Mouse (Mus musculus): Measurements from ENCODE around the gene Gm4969. TPM values are rescaled to one million over a fixed set of nuclear protein-coding genes. Genes with fewer than 3 reads are reported as not detected.

Gm4969 gene
- polyA plus RNA-seq, 1 experiment: not detected

- Histone ChIP-seq H3K79me2 (ENCODE audit: control insufficient read depth, insufficient read depth) (peaks cover 43% of the 10 kb centered on the region), H3K36me3 (ENCODE audit: control insufficient read depth, insufficient read depth) (peaks cover 44% of the 10 kb centered on the region), H3K27me3 (ENCODE audit: control insufficient read depth, insufficient read depth, insufficient read length) (no peaks in the 10 kb centered on the region), H3K4me3 (ENCODE audit: insufficient read depth, poor library complexity, severe bottlenecking) (peak overlapping the region; percentile 37), H3ac (ENCODE audit: control insufficient read depth, insufficient read length, low read depth) (peak overlapping the region; percentile 62), H3K79me3 (ENCODE audit: low read depth) (peaks cover 8% of the 10 kb centered on the region)
- TF ChIP-seq USF1 (IDR thresholded peaks at IDR 0.05; ENCODE audit: low read depth): no peak
- TF ChIP-seq MAX (IDR thresholded peaks at IDR 0.05): no peak
- peak; percentile 99 for TF ChIP-seq MYOD1 (IDR thresholded peaks at IDR 0.05; ENCODE audit: control insufficient read depth, insufficient read length, low read depth)
- TF ChIP-seq CTCF (IDR thresholded peaks at IDR 0.05; ENCODE audit: control insufficient read depth, insufficient read depth, insufficient read length): no peak
- peak; percentile 37 for TF ChIP-seq FOSL1 (IDR thresholded peaks at IDR 0.05; ENCODE audit: insufficient read depth, low read length, poor library complexity, severe bottlenecking)
- no peak for TF ChIP-seq CEBPB (IDR thresholded peaks at IDR 0.05; ENCODE audit: low read depth)
- TF ChIP-seq MYOG (IDR thresholded peaks at IDR 0.05; ENCODE audit: control insufficient read depth, extremely low read depth, insufficient read length): no peak
Observed at GRCm38 (mm10) chr7:19084277-19084771, 33.8 kb downstream of the Gm4969 start.

- peaks cover 49% of the 10 kb centered on the region for H3K79me2 ChIP-seq (ENCODE audit: control insufficient read depth, insufficient read depth)
- peak within 1 kb of the TSS; percentile 37 for H3K4me3 ChIP-seq (ENCODE audit: insufficient read depth, poor library complexity, severe bottlenecking)
- H3K36me3 ChIP-seq (ENCODE audit: control insufficient read depth, insufficient read depth): peaks cover 41% of the 10 kb centered on the region
- peaks cover 13% of the 10 kb centered on the region for H3K79me3 ChIP-seq (ENCODE audit: low read depth)
- H3K27me3 ChIP-seq (ENCODE audit: control insufficient read depth, insufficient read depth, insufficient read length): no peaks in the 10 kb centered on the region
- TF ChIP-seq MYOG (IDR thresholded peaks at IDR 0.05; ENCODE audit: control insufficient read depth, extremely low read depth, insufficient read length): no peak
- TF ChIP-seq CEBPB (IDR thresholded peaks at IDR 0.05; ENCODE audit: low read depth): no peak
- no peak for TF ChIP-seq FOSL1 (IDR thresholded peaks at IDR 0.05; ENCODE audit: insufficient read depth, low read length, poor library complexity, severe bottlenecking)
- no peak for TF ChIP-seq MAX (IDR thresholded peaks at IDR 0.05)
- TF ChIP-seq CTCF (IDR thresholded peaks at IDR 0.05; ENCODE audit: control insufficient read depth, insufficient read depth, insufficient read length): no peak
- TF ChIP-seq USF1 (IDR thresholded peaks at IDR 0.05; ENCODE audit: low read depth): no peak
- no peak for TF ChIP-seq MYOD1 (IDR thresholded peaks at IDR 0.05; ENCODE audit: control insufficient read depth, insufficient read length, low read depth)
- peak within 1 kb of the TSS; percentile 88 for H3ac ChIP-seq (ENCODE audit: control insufficient read depth, insufficient read length, low read depth)
Observed at GRCm38 (mm10) chr7:19083701-19084100, 34.5 kb downstream of the Gm4969 start, which contains the start of gene Dmpk. Dmpk (plus strand) TSS chr7:19083849.

DNA sequence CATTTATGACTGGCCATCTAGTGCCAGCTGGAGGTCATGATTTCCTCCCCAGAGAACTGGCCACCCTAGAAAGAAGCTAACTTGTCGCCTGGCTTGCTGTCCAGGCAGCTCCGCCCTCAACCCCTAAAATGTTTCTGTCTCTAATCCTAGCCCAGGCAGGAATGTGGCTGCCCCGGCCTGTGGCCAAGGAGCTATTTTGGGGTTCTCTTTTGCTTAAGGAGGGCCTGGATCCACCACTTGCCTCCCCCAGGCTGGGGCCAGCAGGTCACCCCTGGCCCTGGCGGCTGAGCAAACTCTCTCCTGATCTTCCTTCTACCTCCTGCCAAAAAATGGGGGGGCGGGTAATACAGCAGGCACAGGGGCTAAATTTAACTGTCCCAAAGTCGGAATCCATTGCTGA is 35.1 kb downstream of the Gm4969 start:
- peak overlapping the region; percentile 26 for H3ac ChIP-seq (ENCODE audit: control insufficient read depth, insufficient read length, low read depth)
- H3K36me3 ChIP-seq (ENCODE audit: control insufficient read depth, insufficient read depth): peaks cover 41% of the 10 kb centered on the region
- H3K79me2 ChIP-seq (ENCODE audit: control insufficient read depth, insufficient read depth): peaks cover 55% of the 10 kb centered on the region
- H3K79me3 ChIP-seq (ENCODE audit: low read depth): peaks cover 19% of the 10 kb centered on the region
- H3K27me3 ChIP-seq (ENCODE audit: control insufficient read depth, insufficient read depth, insufficient read length): no peaks in the 10 kb centered on the region
- TF ChIP-seq USF1 (IDR thresholded peaks at IDR 0.05; ENCODE audit: low read depth) (no peak), CEBPB (IDR thresholded peaks at IDR 0.05; ENCODE audit: low read depth) (no peak), CTCF (IDR thresholded peaks at IDR 0.05; ENCODE audit: control insufficient read depth, insufficient read depth, insufficient read length) (no peak), MYOD1 (IDR thresholded peaks at IDR 0.05; ENCODE audit: control insufficient read depth, insufficient read length, low read depth) (no peak), FOSL1 (IDR thresholded peaks at IDR 0.05; ENCODE audit: insufficient read depth, low read length, poor library complexity, severe bottlenecking) (no peak), MAX (IDR thresholded peaks at IDR 0.05) (no peak)
- no peak overlapping the region for H3K4me3 ChIP-seq (ENCODE audit: insufficient read depth, poor library complexity, severe bottlenecking)

- Histone ChIP-seq H3K4me3 (ENCODE audit: insufficient read depth, poor library complexity, severe bottlenecking) (no peak overlapping the region), H3ac (ENCODE audit: control insufficient read depth, insufficient read length, low read depth) (no peak overlapping the region), H3K27me3 (ENCODE audit: control insufficient read depth, insufficient read depth, insufficient read length) (no peaks in the 10 kb centered on the region), H3K36me3 (ENCODE audit: control insufficient read depth, insufficient read depth) (peaks cover 35% of the 10 kb centered on the region), H3K79me2 (ENCODE audit: control insufficient read depth, insufficient read depth) (peaks cover 64% of the 10 kb centered on the region), H3K79me3 (ENCODE audit: low read depth) (peaks cover 23% of the 10 kb centered on the region)
- TF ChIP-seq MYOD1 (IDR thresholded peaks at IDR 0.05; ENCODE audit: control insufficient read depth, insufficient read length, low read depth) (no peak), MYOG (IDR thresholded peaks at IDR 0.05; ENCODE audit: control insufficient read depth, extremely low read depth, insufficient read length) (no peak), USF1 (IDR thresholded peaks at IDR 0.05; ENCODE audit: low read depth) (no peak), CEBPB (IDR thresholded peaks at IDR 0.05; ENCODE audit: low read depth) (no peak), CTCF (IDR thresholded peaks at IDR 0.05; ENCODE audit: control insufficient read depth, insufficient read depth, insufficient read length) (no peak), MAX (IDR thresholded peaks at IDR 0.05) (no peak), FOSL1 (IDR thresholded peaks at IDR 0.05; ENCODE audit: insufficient read depth, low read length, poor library complexity, severe bottlenecking) (no peak)
Observed at GRCm38 (mm10) chr7:19082171-19082570, 36.0 kb downstream of the Gm4969 start.

DNA sequence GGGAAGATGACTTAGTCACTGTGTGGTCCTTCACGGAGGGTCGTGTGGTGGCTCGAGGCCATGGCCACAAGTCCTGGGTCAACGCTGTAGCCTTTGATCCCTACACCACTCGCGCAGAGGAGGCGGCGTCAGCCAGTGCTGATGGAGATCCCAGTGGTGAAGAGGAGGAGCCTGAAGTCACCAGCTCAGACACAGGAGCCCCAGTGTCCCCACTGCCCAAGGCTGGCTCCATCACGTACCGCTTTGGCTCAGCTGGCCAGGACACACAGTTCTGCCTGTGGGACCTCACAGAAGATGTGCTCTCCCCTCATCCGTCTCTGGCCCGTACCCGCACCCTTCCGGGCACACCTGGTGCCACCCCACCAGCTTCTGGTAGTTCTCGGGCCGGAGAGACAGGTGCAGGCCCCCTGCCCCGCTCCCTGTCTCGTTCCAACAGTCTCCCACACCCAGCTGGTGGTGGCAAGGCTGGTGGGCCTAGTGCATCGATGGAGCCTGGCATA is 37.7 kb downstream of the Gm4969 start:
- Histone ChIP-seq H3ac (ENCODE audit: control insufficient read depth, insufficient read length, low read depth) (no peak overlapping the region), H3K27me3 (ENCODE audit: control insufficient read depth, insufficient read depth, insufficient read length) (no peaks in the 10 kb centered on the region), H3K79me3 (ENCODE audit: low read depth) (peaks cover 32% of the 10 kb centered on the region), H3K4me3 (ENCODE audit: insufficient read depth, poor library complexity, severe bottlenecking) (no peak overlapping the region), H3K36me3 (ENCODE audit: control insufficient read depth, insufficient read depth) (peaks cover 24% of the 10 kb centered on the region), H3K79me2 (ENCODE audit: control insufficient read depth, insufficient read depth) (peaks cover 69% of the 10 kb centered on the region)
- TF ChIP-seq CEBPB (IDR thresholded peaks at IDR 0.05; ENCODE audit: low read depth) (no peak), MYOD1 (IDR thresholded peaks at IDR 0.05; ENCODE audit: control insufficient read depth, insufficient read length, low read depth) (no peak), MAX (IDR thresholded peaks at IDR 0.05) (no peak)

DNA sequence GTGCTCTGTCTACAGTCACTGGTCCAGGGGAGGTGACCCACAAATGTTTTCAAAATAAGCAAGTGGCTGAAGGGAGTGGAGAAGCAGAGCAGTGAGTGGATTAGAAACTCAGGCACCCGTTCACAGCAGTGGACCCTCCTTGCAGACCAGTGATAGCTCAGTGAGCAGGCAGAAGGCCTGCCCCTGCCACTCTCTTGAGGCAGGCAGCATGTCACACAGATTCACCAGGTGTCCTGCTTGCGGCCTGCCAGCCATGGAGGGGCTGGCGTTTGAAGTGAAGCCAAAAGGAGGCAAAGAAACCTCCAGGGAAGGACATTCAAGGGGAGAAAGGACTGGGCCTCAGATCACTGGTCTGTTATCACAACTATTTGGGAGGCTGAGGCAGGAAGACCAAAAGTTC is 39.4 kb downstream of the Gm4969 start:
- H3K36me3 ChIP-seq (ENCODE audit: control insufficient read depth, insufficient read depth): peaks cover 24% of the 10 kb centered on the region
- peaks cover 68% of the 10 kb centered on the region for H3K79me2 ChIP-seq (ENCODE audit: control insufficient read depth, insufficient read depth)
- TF ChIP-seq CTCF (IDR thresholded peaks at IDR 0.05; ENCODE audit: control insufficient read depth, insufficient read depth, insufficient read length) (no peak), MYOG (IDR thresholded peaks at IDR 0.05; ENCODE audit: control insufficient read depth, extremely low read depth, insufficient read length) (no peak), CEBPB (IDR thresholded peaks at IDR 0.05; ENCODE audit: low read depth) (no peak), MAX (IDR thresholded peaks at IDR 0.05) (no peak), FOSL1 (IDR thresholded peaks at IDR 0.05; ENCODE audit: insufficient read depth, low read length, poor library complexity, severe bottlenecking) (no peak), MYOD1 (IDR thresholded peaks at IDR 0.05; ENCODE audit: control insufficient read depth, insufficient read length, low read depth) (no peak), USF1 (IDR thresholded peaks at IDR 0.05; ENCODE audit: low read depth) (no peak)
- H3K4me3 ChIP-seq (ENCODE audit: insufficient read depth, poor library complexity, severe bottlenecking): no peak overlapping the region
- no peaks in the 10 kb centered on the region for H3K27me3 ChIP-seq (ENCODE audit: control insufficient read depth, insufficient read depth, insufficient read length)
- H3ac ChIP-seq (ENCODE audit: control insufficient read depth, insufficient read length, low read depth): no peak overlapping the region
- H3K79me3 ChIP-seq (ENCODE audit: low read depth): peaks cover 33% of the 10 kb centered on the region

All from C2C12 (cell line).